In genomic region chr4:4875257-4875656, GRCm38 (mm10) we compare ENCODE assay signal across 10 mouse cellular contexts.
A peak's percentile ranks its signal among the peaks of the same experiment; 100 is the strongest.
DNase-seq lines count a peak whose midpoint lies in the region; ATAC-seq and TF ChIP-seq lines count a peak whose summit lies in the region.
"Had no signal": no experiment of that assay in that cellular context is flagged by ENCODE, and none has a peak within 500 bp of the region (broad histone marks: within the 10 kb centered on the region; RNA-seq: fewer than 3 reads in every experiment).

No protein-coding gene starts in this region.

- intact Hi-C loops in gastrocnemius, adult 2 months (cut with DNase I): no loop called here
- intact Hi-C loops in left cerebral cortex, postnatal 4 days (cut with DNase I): no loop called here
- intact Hi-C loops in left cerebral cortex, postnatal 36 days (cut with DNase I): no loop called here

- no peaks in the 10 kb centered on the region for H3K27me3 ChIP-seq in liver, postnatal 0 days (ENCODE audit: insufficient read depth, low read length)

- ATAC-seq in liver, postnatal 0 days: no peak

- TF ChIP-seq EP300 in liver, postnatal 0 days (IDR thresholded peaks at IDR 0.05; ENCODE audit: low read depth): no peak

- H3K36me3 ChIP-seq in liver, postnatal 0 days (replicated peaks; ENCODE audit: insufficient read depth, low read length): no peaks in the 10 kb centered on the region

- no peaks in the 10 kb centered on the region for H3K4me1 ChIP-seq in liver, postnatal 0 days (ENCODE audit: insufficient read depth)

- no peak overlapping the region for H3K27ac ChIP-seq in gastrocnemius, adult 2 months
- H3K27ac ChIP-seq in layer of hippocampus, adult 2 months: no peak overlapping the region
- H3K27ac ChIP-seq in liver, postnatal 0 days (ENCODE audit: low read depth): no peak overlapping the region

- peak; percentile 17 for DNase-seq in gastrocnemius, adult 2 months
- DNase-seq in gastrocnemius, adult 18-20 months (ENCODE audit: low spot score): no peak
- peak; percentile 47 for DNase-seq in left cerebral cortex, postnatal 4 days
- DNase-seq in left cerebral cortex, postnatal 36 days (ENCODE audit: low spot score in 2 of 2): no peak
- peak; percentile 30 for DNase-seq in brain, adult 2 months (ENCODE audit: low read depth, low spot score)
- DNase-seq in layer of hippocampus, adult 2 months (ENCODE audit: low spot score in 2 of 2): peak; percentile 13 to 18
- DNase-seq in T-cell, adult 2 months (ENCODE audit: low spot score): no peak
- DNase-seq in liver, postnatal 0 days: no peak
- DNase-seq: thymus, postnatal 14 days had no signal

- no peak for TF ChIP-seq CTCF in gastrocnemius, adult 2 months (IDR thresholded peaks at IDR 0.05)
- peak; percentile 56 for TF ChIP-seq CTCF in layer of hippocampus, adult 2 months (conservative IDR thresholded peaks at IDR 0.05)
- TF ChIP-seq CTCF in liver, postnatal 0 days (IDR thresholded peaks at IDR 0.05; ENCODE audit: low read depth): no peak

- H3K9ac ChIP-seq in liver, postnatal 0 days (replicated peaks): no peak overlapping the region

- no peak overlapping the region for H3K4me2 ChIP-seq in liver, postnatal 0 days (ENCODE audit: low read depth, low read length)
- H3K4me2 ChIP-seq: midbrain, embryonic 11.5 days had no signal

- H3K4me3 ChIP-seq in gastrocnemius, adult 2 months: no peak overlapping the region
- H3K4me3 ChIP-seq in layer of hippocampus, adult 2 months: no peak overlapping the region
- H3K4me3 ChIP-seq in liver, postnatal 0 days (ENCODE audit: low read depth, low read length): no peak overlapping the region

- H3K9me3 ChIP-seq in liver, postnatal 0 days (ENCODE audit: low read length): no peaks in the 10 kb centered on the region

Comparison
In these comparisons a context has a peak if more than half of its experiments do, and no peak if none do; other contexts are left out.
1. DNase-seq: peak in gastrocnemius, adult 2 months (single experiment), left cerebral cortex, postnatal 4 days (single experiment), brain, adult 2 months (single experiment) and layer of hippocampus, adult 2 months (2 of 2); none in gastrocnemius, adult 18-20 months (single experiment), left cerebral cortex, postnatal 36 days (0 of 2), T-cell, adult 2 months (single experiment) and liver, postnatal 0 days (single experiment).